Mouse (Mus musculus): ENCODE results near the gene Tuba1a. TPM values are rescaled to one million over a fixed set of nuclear protein-coding genes. Genes with fewer than 3 reads are reported as not detected.
"Not testable (repeated sequence)": the region's sequence is repeated elsewhere in the genome, so short reads cannot be mapped to it uniquely, and the experiment has no call there.

The Tuba1a gene
- polyA plus RNA-seq, 1 experiment, result 155 TPM

DNA sequence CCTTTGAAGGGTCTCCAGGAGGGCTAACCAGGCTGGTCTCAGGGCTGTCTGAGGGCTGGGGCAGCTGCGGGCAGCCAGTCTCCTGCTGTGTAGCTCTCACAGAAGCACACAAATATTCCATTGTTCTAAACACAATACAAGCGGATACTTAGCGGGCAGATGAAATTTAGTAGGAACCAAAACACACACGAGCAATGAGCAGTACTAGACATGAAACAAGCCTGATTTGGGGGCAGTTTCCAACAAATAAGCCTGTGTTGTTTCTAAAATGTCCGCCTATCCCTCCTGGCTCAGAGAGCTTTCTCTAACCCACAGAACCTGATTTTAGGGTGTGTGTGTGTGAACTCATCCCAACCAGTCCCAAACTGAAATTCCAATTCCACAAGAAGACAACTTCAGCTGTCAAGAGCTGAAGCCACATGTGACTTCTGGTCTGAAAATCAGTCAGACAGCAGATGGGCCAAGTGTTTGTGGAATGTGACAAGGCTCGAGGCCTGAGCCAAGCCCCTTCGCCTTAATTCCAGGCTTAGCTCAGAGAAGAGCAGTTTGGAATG lies 33.7 kb upstream of the Tuba1a start:
- 58% methylated on average over 7 of the region's 7 CpGs for WGBS
- no peak for DNase-seq (ENCODE audit: low read depth, low spot score)

DNA sequence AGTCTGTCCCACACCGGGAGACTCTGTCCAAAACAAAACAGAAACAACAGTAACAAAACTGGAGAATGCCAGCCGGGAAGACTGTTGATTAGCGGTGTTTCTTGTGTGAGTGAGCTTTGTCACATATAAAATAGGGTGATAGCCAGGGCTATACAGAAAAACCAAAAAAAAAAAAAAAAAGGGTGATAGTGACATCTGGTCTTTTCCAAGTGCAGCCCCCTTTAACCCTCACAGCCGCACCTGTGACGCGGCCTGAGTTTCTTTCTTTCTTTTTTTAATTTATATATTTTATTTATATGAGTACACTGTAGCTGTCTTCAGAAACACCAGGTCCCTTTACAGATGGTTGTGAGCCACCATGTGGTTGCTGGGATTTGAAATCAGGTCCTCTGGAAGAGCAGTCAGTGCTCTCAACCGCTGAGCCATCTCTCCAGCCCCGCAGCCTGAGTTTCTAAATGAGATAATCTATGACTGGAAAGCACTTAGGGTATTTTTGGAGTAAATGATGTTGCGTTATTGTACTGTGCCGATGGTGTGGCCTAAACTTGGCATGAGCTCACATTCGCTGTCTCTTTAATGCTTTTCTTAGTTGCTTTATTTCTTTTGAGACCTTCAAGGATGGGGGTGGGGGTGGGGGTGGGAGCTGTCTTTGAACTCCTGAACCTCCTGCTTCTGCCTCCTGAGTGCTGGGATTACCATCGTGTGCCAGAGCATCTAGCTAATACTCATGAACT lies 32.6 kb upstream of the Tuba1a start:
- no peak for DNase-seq (ENCODE audit: low read depth, low spot score)
- 45% methylated on average over 12 of the region's 12 CpGs for WGBS

DNA sequence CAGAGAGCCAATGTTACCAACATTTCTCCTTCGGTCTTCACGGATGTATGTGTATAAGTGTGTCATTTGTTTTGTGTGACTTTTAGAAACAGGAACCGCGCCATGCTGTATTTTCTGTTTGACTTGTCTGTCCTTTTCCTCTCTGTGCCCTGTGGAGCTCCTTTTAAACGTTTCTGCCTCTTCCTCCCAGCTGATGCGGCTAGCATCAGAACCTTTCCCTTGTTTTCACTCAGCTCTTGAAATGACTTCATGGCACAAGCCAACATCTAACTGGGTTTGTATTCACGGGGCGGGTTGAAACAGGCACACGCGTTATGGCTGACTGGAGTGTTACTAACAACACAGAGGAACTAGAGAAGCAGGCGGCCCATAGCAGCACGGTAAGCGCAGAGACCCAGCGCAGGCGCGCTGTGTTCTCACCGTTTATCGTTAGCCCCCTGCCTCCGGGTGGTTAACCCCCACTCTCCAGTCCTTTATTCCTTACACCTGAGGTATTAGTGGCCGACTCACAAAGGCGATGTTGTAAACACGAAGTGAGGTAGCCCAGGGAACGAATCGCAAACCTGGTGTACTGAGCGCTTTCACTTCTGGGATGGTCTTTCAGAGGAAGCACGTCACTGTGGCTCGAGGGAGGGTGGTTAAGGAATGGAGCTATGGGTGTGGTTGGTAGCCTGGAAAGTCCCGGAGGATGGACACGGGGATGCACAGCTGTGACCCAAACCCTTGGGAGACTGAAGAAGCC lies 31.9 kb upstream of the Tuba1a start:
- under 1% methylated on average over 29 of the region's 29 CpGs for WGBS

DNA sequence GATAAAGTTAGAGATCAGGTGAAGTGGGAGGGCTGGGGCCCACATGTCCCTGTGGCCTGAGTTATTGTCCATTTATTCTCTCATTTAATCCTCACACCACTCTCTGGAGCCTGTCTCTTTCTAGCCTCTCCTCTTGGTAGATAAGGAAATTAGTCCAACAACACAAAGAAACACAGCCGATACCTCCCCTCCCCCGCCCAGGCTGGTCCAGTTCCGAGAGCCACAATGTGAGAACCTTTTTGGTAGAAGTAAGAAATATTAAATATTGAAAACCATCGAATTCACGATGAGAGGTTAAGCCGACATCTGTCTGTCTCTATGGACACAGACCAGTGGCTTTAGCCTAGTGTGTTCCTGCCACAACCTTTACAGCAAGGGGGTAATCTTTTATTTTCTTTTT lies 31.2 kb upstream of the Tuba1a start:
- no peak for DNase-seq (ENCODE audit: low read depth, low spot score)
- WGBS, result 65% methylated on average over 6 of the region's 6 CpGs

More for the DNA sequence above, 31.9 kb upstream of the Tuba1a start:
- peak; percentile 78 for DNase-seq (ENCODE audit: low read depth, low spot score)

DNA sequence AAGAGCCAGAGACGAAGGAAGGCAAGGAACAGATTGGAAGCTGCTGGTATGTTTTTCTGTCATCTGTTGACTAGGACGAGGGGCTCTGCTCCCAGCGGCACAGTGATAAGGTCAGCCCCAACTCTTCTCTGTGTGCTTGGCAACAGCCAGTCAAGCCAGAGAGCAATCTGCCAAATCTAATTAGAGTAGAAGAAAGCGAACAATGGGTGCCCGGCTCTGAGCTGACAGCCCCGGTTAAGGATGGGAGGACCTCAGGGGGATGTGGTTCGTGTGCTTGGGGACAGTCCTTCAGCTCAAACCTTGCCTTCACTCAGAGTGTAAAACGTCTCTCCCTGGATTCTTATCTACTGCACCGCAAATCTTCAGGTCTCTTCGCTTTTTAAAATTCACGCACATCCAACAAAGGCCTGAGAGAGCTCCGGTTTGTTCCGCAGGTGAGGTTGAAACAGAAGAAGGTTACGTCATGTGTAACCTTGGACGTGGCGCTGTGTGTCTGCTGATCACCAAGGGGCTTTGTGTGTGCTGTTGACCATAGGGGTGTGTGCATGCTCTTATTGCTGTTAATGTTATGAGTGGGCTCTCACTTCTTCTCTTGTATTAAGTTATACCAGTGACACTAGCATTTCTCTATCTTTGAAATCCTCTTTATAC lies 30.1 kb upstream of the Tuba1a start:
- no peak for DNase-seq (ENCODE audit: low read depth, low spot score)
- WGBS, result 71% methylated on average over 16 of the region's 16 CpGs

DNA sequence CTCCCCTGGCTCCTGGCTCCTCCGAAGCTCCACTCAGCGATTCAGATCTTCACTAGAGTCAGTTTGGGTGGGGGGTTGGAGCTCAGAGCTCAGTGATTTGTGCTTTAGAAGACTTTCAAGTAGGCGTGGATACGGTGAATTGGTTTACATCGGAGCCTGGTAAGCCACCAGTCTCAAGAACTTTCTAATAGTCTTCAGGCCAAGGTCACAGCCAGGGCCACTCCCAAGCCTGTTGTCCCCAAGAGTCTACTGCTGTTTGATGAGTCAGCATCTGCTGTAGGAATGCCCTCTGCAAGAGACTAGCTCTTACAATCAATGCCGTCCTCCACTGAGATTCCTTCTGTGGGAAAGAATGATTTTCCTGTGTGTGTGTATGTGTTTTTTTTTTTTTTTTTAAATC lies 28.6 kb upstream of the Tuba1a start:
- 77% methylated on average over 6 of the region's 6 CpGs for WGBS
- DNase-seq (ENCODE audit: low read depth, low spot score), result no peak

DNA sequence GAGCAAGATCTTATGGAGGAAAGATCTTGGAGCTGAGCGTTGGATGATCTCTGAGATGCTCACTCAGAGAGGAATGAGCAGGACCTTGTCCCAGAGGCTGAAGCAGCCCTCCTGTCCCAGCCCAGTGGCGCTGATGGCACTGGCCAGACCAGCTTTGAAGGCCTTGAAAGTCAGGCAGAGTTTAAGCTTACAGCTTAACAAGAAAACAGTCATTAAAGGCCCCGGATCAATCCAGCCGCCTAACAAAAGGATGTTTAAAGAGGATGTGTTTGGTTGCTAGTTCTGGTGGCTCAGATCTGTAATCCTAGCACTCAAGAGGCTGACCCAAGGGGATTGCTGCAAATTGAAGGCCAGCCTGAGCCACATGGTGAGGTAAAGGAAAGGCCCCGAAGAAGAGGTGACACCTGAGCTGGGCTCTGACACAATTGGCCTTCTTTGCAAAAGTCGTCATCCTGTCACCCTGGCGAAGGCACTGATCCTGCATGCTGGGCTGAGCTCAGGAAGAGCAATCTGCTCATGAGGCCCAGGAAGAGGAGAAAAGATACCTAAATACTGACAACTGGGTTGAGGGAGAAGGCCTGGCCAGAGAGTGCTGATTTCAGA lies 26.6 kb upstream of the Tuba1a start:
- DNase-seq (ENCODE audit: low read depth, low spot score), result no peak
- 64% methylated on average over 7 of the region's 7 CpGs for WGBS

DNA sequence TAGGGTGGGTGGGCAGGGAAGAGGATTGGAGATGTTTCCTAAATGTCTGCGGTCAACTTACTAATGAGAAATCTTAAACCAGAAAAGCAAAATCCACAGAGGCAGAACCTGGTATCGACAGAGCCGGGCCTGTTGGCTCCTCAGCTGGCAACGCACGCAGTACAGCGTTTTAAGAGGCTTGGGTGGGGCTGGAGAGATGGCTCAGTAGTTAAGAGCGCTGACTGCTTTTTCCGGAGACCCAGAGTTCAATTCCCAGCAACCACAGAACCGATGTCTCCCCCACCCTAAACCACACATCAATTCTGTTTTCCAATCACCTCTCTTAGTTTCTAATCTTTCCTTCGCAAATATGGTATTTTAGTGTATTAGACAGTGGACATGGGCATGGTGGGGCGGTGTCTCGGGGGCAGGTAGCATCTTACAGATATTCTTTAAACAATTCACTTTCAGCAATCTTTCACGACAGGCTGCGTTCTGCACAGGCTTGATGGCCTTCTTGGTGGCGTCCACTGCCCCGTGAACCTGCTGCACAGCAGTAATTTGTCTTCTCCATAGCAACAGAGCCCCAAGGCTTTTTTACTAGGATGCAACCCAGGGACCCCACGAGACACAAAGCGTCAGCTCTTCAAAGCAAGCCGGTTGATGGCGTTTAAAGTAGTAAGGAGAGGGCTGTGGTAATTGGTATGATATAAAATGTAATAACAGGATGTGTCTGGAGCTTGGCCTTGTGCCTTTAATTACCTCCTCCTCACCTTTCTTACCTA lies 25.1 kb upstream of the Tuba1a start:
- 59% methylated on average over 20 of the region's 20 CpGs for WGBS

DNA sequence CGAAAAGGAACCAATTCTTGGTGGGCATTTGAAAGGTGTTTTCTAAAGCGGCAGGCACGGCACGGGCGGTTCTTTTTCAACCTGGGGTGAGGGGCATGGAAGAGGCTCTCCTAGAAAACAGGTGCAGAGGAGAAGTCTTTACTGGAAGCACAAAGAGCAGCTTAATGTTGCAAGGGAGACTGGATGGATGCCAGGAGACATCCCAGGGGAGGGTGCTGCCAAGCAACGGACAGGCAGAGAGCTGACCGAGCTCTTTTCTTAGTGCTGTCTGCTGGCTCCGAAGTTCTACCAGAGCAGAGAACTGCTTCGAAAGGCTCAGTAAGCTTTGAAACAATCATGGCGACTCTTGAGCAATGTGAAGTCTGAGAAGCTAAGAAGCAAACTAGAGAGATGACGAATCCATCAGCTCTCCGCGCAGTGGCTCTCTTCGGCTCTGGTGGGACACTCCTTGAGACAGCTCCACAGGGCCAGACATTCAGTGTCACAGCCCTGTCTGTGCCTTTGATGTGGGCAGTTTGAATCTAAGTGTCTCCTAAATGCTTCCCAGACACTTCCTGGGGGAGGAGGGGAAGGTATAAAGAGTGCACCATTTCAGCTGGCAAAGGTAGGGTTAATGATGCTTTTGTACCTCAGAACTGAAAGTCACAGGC lies 24.4 kb upstream of the Tuba1a start:
- 68% methylated on average over 14 of the region's 14 CpGs for WGBS
- no peak for DNase-seq (ENCODE audit: low read depth, low spot score)

More for the DNA sequence above, 25.1 kb upstream of the Tuba1a start:
- DNase-seq (ENCODE audit: low read depth, low spot score), result no peak

DNA sequence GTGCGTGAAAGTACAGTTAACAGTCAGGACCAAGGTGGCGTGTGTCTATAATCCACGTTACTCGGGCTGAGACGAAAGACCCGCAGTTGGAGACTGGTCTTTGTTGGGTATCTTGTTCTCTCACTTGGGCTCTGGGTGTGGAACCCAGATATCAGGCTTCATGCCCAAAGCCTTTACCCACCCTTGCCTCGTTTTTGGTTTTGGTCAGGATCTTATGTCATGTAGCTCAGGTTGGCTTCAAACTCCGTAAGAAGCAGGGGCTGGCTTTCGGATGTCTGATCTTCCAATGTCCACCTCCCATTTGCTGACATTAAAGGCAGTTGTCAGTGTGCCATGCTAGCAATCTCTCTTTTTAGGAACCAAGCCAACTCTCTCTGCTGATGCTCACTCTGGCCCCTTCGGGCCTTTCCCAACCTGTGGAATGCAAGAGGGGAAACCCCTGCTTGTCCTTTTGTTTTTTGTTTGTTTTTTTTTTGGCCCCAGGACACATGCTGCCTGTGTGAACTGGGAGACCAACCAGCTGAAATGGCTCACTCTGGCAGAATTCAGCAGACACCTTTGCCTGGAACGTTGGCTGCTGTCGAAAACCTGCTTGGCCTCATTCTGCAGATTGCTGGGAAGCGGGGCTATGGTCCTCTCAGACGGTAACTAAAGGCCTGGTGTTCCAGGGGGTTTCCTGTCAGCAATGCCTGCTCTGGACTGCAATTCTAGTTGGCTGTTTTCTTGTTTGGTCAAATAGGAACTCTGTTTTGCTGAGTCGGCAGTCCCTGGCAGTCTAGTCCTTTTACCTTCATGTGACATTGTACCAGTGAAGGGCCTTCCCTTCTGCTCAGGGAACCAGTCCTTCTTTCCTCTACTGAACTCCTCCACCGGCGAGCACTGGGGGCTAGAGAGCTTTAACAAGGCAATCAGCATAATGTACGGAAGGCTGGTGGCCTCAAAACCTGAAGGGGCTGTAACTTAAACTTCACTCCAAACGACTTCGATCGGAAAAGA lies 23.6 kb upstream of the Tuba1a start:
- DNase-seq (ENCODE audit: low read depth, low spot score), result no peak
- 80% methylated on average over 21 of the region's 21 CpGs for WGBS

DNA sequence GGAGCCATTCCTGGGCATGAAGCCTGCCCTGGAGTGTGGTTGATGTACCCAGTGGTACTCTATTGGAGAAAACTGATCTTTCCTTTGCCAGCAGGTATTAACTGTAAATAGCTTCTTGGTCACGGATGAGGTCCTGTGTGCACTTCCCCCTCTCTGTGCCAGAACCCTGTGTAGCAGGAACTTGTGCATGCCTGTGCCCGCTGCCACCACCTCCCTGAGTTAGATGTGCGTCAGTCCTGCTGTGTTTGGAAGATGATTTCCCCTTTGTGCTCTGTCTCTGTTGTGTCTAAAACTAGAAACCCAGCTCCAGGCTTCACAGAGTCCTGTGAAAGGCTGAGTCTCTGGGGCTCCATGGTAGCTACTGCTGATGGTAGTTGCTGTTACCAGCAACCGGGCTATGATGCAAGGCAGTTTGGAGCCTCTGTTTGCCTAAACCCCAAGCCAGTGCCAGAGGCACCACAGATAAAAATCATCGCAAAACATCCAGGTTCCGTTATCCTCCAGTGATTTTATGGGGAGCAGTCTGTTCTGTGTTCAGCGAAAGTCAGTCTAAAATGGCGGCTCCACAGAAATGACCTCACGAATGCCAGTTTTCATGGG lies 19.6 kb upstream of the Tuba1a start:
- WGBS, result 73% methylated on average over 9 of the region's 9 CpGs
- no peak for DNase-seq (ENCODE audit: low read depth, low spot score)

DNA sequence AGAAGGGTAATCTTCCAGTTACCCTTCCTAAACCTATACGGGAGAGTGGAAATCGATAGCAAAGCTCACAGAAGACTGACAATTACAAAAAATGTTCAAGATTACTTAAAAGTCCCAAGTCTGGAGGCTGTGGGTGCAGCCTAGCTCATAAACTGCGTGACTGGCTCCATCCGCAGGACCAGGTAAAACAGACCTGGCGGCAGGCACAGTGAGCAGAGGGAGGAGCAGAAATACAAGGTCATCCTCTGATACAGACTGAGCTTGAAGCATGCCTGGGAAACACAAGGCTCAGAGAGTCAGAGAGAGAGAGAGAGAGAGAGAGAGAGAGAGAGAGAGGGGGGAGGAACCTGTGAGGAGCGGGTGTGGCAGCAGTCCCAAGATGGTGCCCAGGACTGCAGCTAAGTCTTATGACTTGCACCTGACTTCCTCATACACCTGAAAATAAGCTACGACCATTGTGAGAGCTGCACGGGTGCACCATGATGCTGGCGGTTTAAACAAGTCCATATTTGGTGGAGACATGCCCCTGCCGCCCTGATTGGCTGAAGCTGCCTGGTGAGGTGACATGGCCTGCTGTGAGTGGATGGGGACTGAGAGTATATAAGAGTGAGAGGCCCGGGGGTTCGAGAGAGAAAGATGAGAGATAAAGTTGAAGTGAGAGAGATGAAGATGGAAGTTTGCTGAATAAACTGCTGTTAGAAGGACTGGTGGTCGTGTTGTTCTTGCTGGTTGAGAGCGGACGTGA lies 18.2 kb upstream of the Tuba1a start:
- not testable (repeated sequence) for DNase-seq (ENCODE audit: low read depth, low spot score)
- WGBS, result 66% methylated on average over 15 of the region's 15 CpGs

DNA sequence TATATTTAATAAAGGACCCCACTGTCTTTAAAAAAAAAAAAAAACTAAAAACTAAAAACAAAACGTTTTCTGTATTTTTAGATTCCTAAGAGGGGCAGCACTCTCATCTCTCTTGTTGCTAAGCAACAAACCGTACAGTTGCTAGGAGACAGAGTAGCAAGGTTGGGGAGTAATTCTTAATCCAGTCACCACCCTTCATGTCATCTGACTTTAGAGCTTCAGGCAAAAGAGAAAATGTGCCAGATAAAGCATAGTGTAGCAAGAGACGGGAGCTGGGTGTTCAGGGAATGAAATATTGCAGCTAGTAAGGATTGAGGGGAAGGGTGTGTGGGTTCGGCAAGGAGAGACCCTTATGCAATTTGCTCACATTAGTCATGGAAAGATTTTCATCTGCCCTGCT lies 17.6 kb upstream of the Tuba1a start:
- 62% methylated on average over 4 of the region's 4 CpGs for WGBS
- no peak for DNase-seq (ENCODE audit: low read depth, low spot score)

DNA sequence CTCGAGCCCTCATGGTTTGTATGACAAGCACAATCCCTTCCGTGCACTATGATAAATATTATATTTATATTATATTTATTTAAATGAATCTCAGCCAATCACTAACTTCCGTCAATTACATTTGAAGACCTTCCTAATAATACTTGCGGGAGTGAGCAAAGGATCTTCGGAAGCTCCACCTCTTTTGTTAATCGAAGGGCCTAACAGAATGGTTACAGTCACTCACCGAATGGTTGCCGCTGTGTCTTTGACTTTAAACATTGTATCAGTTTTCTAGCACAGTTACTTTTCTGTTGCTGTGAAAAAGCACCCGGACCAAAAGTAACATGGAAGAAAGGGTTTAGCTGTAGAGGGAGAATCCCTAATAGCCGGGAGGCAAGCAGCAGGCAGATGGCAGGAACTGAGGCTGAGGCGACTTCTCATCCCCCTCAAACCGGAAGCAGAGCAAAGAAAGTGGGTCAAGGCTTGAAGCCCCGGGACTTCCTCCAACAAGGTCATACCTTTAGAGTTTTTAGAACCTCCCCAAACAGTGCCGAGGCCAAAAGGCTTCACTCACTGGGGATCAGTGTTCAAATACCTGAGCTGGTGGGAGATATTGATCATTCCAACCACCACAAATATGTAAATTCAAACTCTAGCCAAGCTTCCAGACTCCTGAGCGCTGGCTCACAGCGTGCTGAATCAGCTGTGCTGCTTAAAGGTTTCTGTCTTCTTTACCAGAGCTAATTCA lies 16.0 kb upstream of the Tuba1a start:
- no peak for DNase-seq (ENCODE audit: low read depth, low spot score)

DNA sequence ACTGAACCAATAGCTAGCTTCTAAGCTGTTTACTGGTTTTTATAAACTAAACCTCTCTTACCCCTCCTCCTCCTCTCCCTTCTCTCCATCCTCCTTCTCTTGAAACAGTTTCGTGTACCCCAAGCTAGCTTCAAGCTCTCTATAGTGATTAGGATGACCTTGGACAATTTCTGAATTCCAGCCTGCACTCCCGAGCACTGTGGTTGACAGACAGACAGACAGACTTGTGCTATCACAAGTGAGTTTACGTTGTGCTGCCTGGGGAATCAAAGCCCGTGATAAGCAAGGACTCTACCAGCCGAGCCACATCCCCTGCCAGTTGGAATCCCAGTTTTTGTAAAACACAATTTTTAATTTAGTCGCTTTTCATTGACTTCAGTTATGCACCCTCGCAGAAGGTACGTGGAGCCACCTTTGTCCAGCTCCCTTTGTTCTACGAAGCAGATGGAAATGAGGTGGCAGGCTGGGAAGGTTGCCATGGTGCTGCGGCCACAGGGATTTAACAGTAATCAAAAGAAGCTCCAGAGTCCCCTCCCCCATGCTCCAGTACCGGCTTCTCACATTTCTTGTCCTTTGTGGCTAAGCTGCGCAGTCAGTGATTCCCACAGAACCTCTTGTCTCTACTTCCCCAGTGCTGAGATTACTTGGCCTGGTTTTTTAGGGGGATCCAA lies 15.3 kb upstream of the Tuba1a start:
- DNase-seq (ENCODE audit: low read depth, low spot score), result no peak

More for the DNA sequence above, 16.0 kb upstream of the Tuba1a start:
- 50% methylated on average over 16 of the region's 16 CpGs for WGBS

More for the DNA sequence above, 15.3 kb upstream of the Tuba1a start:
- 57% methylated on average over 12 of the region's 12 CpGs for WGBS
